Mouse (Mus musculus) C2C12 (cell line): ENCODE measurements around the gene Pcsk7. TPM values are rescaled to one million over a fixed set of nuclear protein-coding genes. Genes with fewer than 3 reads are reported as not detected.

Experiments used
- H3K27me3 ChIP-seq: one replicate; pipeline ENCODE4 v1.6.1; 2011; ENCODE audit not compliant: control insufficient read depth, insufficient read depth, insufficient read length
- H3K36me3 ChIP-seq: one replicate; pipeline ENCODE4 v1.6.1; 2011; ENCODE audit not compliant: control insufficient read depth, insufficient read depth
- H3K4me3 ChIP-seq: one replicate; pipeline ENCODE4 v1.5.1; 2011; ENCODE audit warnings: mild to moderate bottlenecking, control low read depth; ENCODE audit not compliant: poor library complexity, insufficient read depth, severe bottlenecking
- H3K79me2 ChIP-seq: one replicate; pipeline ENCODE4 v1.6.1; 2011; ENCODE audit not compliant: control insufficient read depth, insufficient read depth
- H3K79me3 ChIP-seq: one replicate; pipeline ENCODE4 v1.6.1; 2011; ENCODE audit warnings: low read depth, control low read depth
- H3ac ChIP-seq: one replicate; pipeline ENCODE3; 2011; ENCODE audit warnings: low read depth; ENCODE audit not compliant: control insufficient read depth, insufficient read length
- CEBPB ChIP-seq: IDR thresholded peaks from one replicate; pipeline ENCODE4 v1.6.1; 2011; ENCODE audit warnings: low read depth, mild to moderate bottlenecking, control low read depth, moderate library complexity
- CTCF ChIP-seq: IDR thresholded peaks from one replicate; pipeline ENCODE4 v1.5.1; 2011; ENCODE audit not compliant: control insufficient read depth, insufficient read depth, insufficient read length
- FOSL1 ChIP-seq: IDR thresholded peaks from one replicate; pipeline ENCODE4 v1.8.0; 2011; ENCODE audit warnings: mild to moderate bottlenecking, low read length; ENCODE audit not compliant: poor library complexity, insufficient read depth, severe bottlenecking
- MAX ChIP-seq: IDR thresholded peaks from one replicate; pipeline ENCODE4 v1.6.1; 2011; ENCODE audit warnings: mild to moderate bottlenecking, control low read depth
- MYOD1 ChIP-seq: IDR thresholded peaks from one replicate; pipeline ENCODE4 v1.6.1; 2011; ENCODE audit warnings: low read depth; ENCODE audit not compliant: control insufficient read depth, insufficient read length
- MYOG ChIP-seq: IDR thresholded peaks from one replicate; pipeline ENCODE4 v1.6.1; 2011; ENCODE audit not compliant: control insufficient read depth, insufficient read length; ENCODE audit errors: extremely low read depth
- USF1 ChIP-seq: IDR thresholded peaks from one replicate; pipeline ENCODE4 v1.6.1; 2011; ENCODE audit warnings: low read depth, mild to moderate bottlenecking, control low read depth, moderate library complexity
- polyA plus RNA-seq: library from polyadenylated mRNA; unstranded; fragments of >200 nt; fragmentation: generic; extraction: Trizol; gene quantifications from one replicate; pipeline ENCODE4 v1.2.1, GENCODE M21; 2012; ENCODE audit warnings: missing spikeins

The Pcsk7 gene
- polyA plus RNA-seq, 1 experiment, result 18.0 TPM

DNA sequence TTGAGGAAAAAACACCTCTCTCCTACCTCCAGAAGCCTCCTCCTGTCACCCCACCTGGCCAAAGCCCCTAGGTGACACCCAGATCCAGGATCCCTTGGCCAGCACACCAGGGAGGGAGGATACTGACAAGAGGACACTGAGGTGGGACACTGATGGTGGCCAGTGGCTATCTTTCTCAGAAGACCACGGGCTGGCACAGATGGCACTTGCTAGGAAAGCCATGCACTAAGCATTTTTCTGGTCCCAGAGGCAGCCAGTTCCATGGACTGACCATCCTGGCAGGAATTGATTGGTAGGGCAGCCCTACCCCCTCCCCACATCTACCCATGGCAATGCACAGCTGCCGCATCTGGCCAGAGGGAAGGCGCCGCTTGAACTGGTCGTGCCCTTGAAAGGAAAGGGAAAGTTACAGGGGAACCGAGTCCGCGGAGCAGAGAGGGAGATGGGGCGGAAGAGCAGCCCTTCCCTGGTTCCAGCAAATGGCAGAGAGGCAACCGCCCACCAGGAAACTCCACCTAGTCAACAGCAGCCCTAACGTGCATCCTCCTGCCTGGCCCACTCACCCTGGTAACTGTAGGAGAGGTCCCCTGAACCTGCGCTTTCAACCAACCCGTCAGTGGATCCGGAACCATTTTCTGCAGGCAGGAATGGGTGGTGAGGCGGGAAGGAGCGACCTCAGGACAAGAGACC, 40.0 kb downstream of the Pcsk7 start:
- no peaks in the 10 kb centered on the region for H3K79me3 ChIP-seq
- peaks cover 15% of the 10 kb centered on the region for H3K36me3 ChIP-seq
- no peaks in the 10 kb centered on the region for H3K27me3 ChIP-seq
- H3K79me2 ChIP-seq, result no peaks in the 10 kb centered on the region
- TF ChIP-seq CEBPB, result no peak
- no peak for TF ChIP-seq CTCF
- TF ChIP-seq MYOG, result no peak
- TF ChIP-seq FOSL1, result no peak
- TF ChIP-seq MYOD1, result no peak
- TF ChIP-seq MAX, result no peak
- no peak for TF ChIP-seq USF1
- H3K4me3 ChIP-seq, result no peak overlapping the region
- no peak overlapping the region for H3ac ChIP-seq

DNA sequence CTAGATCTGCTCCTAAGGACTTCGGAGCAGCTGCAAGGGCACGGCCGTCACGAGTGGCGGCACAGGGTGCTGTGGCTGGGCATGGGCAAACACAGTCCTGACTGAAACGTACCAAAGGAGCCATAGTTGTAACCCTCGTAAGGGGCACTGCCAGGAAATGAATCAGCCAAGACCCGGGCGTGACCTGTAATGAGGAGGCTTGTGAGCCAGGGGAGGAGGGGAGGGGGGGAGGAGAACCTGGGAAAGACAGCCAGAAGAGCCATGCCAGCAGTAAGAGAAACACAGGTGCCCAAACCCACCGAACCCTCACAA, 40.5 kb downstream of the Pcsk7 start:
- H3ac ChIP-seq, result no peak overlapping the region
- no peak overlapping the region for H3K4me3 ChIP-seq
- peaks cover 15% of the 10 kb centered on the region for H3K36me3 ChIP-seq
- no peak for TF ChIP-seq CEBPB
- TF ChIP-seq MYOD1, result no peak
- TF ChIP-seq MYOG, result no peak
- no peak for TF ChIP-seq MAX
- no peak for TF ChIP-seq USF1
- no peak for TF ChIP-seq FOSL1
- no peak for TF ChIP-seq CTCF
- no peaks in the 10 kb centered on the region for H3K27me3 ChIP-seq
- H3K79me2 ChIP-seq, result no peaks in the 10 kb centered on the region
- H3K79me3 ChIP-seq, result no peaks in the 10 kb centered on the region

DNA sequence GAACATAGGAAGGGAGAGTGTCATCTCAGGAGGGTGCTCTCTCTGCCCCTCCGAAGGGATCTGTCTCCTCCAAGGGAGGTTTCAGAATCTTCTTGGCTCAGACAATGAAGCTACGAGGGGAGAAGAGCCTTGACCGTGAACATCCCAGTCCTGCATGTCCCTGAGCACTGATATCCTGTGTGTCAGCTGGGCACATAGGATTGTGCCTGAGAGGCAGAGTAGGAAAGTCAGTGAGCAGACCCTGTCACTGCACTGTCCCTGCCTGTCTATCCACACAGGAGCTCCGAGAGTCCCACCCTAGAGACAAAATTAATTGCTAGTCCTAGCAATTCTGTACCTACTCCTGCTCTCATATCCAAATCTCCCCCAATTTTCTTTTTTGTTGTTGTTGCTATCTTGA, 45.8 kb downstream of the Pcsk7 start:
- H3K79me3 ChIP-seq, result peaks cover 2% of the 10 kb centered on the region
- H3K36me3 ChIP-seq, result peaks cover 22% of the 10 kb centered on the region
- peaks cover 24% of the 10 kb centered on the region for H3K79me2 ChIP-seq
- no peaks in the 10 kb centered on the region for H3K27me3 ChIP-seq
- TF ChIP-seq CEBPB, result no peak
- TF ChIP-seq MYOG, result no peak
- no peak for TF ChIP-seq FOSL1
- no peak for TF ChIP-seq CTCF
- no peak for TF ChIP-seq USF1
- no peak for TF ChIP-seq MYOD1
- H3ac ChIP-seq, result no peak overlapping the region
- H3K4me3 ChIP-seq, result no peak overlapping the region

DNA sequence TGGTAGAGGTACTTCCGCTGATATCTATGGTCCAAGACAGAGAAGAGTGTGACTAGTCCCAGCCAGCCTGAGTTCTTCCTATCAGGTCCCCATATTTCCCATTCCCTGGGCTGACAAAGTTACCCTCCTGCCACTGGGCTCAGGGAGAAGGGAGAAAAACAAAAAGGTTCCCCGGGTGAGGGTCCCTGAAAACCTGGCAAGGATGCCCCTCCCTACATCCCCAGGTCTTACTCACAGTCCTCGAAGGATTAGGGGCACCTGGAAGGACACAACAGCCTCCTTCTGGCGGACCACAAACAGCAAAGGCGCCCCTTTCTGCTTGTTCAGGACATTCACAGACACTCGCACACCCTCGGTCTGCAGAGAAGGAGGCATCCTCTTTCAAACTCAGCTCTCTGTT, 46.6 kb downstream of the Pcsk7 start:
- no peak for TF ChIP-seq MYOG
- no peak for TF ChIP-seq CEBPB
- no peak for TF ChIP-seq MAX
- TF ChIP-seq CTCF, result no peak
- TF ChIP-seq FOSL1, result no peak
- no peak for TF ChIP-seq MYOD1
- no peak for TF ChIP-seq USF1
- Histone ChIP-seq H3K4me3 (no peak overlapping the region), H3K79me2 (peaks cover 24% of the 10 kb centered on the region), H3K79me3 (peaks cover 2% of the 10 kb centered on the region), H3K27me3 (no peaks in the 10 kb centered on the region), H3ac (no peak overlapping the region), H3K36me3 (peaks cover 22% of the 10 kb centered on the region)

DNA sequence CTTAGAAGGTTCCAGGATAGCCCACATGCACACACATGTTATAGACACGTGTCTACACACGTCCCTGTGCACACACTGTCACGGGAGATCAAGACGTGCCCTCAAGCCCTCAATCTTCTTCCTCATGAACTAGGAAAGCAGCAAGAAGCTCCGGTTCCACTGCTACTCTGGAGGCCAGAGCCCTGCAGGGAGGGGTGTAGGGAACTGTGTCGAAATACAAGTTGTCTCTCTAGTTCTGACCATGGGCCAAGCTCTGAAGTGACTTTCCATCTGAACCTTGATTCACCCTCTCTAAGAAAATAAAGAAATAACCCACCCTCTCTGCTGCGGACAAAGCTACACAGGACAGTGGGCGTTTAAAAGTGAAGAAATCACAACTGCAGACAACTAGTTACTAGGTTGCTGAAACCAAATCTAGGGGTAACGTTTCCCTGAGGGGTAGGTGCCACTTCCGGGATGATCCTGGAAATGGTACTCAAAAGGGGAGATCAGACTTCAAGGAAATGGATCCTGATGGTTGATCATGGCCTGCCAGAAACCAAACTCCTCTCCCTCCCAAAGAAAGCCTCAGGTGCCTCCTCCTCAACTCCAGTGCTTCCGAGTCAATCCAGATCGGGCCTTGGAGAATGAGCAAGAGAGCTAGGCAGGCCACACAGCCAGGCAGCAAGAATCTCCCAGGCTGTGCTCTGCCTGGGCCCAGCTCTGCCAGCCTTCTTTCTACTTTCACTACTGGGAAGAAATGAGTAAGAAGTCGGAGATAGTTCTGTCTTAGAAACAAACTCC, 47.4 kb downstream of the Pcsk7 start:
- no peak for TF ChIP-seq MYOG
- TF ChIP-seq MAX, result no peak
- no peak for TF ChIP-seq FOSL1
- TF ChIP-seq MYOD1, result no peak
- TF ChIP-seq CTCF, result no peak
- no peak for TF ChIP-seq CEBPB
- no peak for TF ChIP-seq USF1
- H3K27me3 ChIP-seq, result no peaks in the 10 kb centered on the region
- peak overlapping the region; percentile 74 for H3K4me3 ChIP-seq
- peaks cover 22% of the 10 kb centered on the region for H3K36me3 ChIP-seq
- H3K79me3 ChIP-seq, result peaks cover 2% of the 10 kb centered on the region
- H3K79me2 ChIP-seq, result peaks cover 24% of the 10 kb centered on the region
- peak overlapping the region; percentile 77 for H3ac ChIP-seq
